Mouse (Mus musculus): ENCODE measurements around the gene Ppp4r2. TPM values are rescaled to one million over a fixed set of nuclear protein-coding genes. Genes with fewer than 3 reads are reported as not detected.

Gene Ppp4r2
- polyA plus RNA-seq, 1 experiment from 2014 or later = 8.7 TPM

DNA sequence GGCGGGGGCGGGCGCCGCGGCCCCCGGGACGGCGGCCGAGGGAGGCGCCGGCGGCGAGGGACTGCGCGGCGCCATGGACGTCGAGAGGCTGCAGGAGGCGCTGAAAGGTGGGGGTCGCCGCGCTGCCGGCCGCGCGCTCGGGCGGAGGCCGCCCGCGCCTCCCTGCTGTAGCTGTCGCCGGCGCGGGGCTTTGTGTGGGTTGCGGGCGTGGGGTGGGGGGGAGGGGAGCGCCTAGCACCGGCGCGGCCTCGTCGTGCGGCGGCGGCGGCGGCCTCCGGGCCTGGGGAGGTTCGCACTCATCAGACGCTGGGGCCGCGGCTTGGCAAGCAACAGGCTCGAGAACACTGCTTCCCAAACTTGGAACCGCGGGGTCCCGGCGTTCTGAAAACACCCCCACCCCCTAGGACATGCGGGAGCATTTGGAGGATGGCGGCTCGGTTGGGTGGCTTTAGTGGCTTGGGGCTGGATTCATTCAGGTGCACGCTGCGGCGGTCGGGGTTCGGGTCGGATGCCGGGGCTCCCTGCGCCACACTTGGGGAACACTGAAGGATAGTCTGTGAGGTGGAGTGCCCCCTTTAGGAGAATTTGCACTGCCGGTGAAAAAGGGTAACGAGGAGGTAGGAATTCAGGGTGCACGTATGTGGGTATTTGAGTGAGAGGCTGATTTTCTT, 524 bp downstream of the Ppp4r2 start:
- Histone ChIP-seq H3K4me3 (ENCODE audit: low read depth, low read length) (peak overlapping the region; percentile 58), H3K9me3 (ENCODE audit: control insufficient read depth, low read length) (no peaks in the 10 kb centered on the region), H3K4me1 (replicated peaks; ENCODE audit: control insufficient read depth, insufficient read depth) (no peaks in the 10 kb centered on the region), H3K36me3 (ENCODE audit: control insufficient read depth, insufficient read depth, low read length) (peaks cover 10% of the 10 kb centered on the region; the same call in 1 of the 2 replicates), H3K27me3 (ENCODE audit: control insufficient read depth, insufficient read depth, low read length) (no peaks in the 10 kb centered on the region), H3K4me2 (replicated peaks; ENCODE audit: low read depth) (peak overlapping the region; percentile 45), H3K27ac (replicated peaks) (peak overlapping the region; percentile 89), H3K9ac (ENCODE audit: low read length) (peak overlapping the region; percentile 80)
- peak; percentile 73 for DNase-seq (ENCODE audit: low spot score)
- TF ChIP-seq CTCF (IDR thresholded peaks at IDR 0.05; ENCODE audit: low read depth) (peak; percentile 65), EP300 (optimal IDR thresholded peaks at IDR 0.05) (no peak)
- peak; percentile 83 for ATAC-seq (ENCODE audit: low FRiP score, low TSS enrichment)
- under 1% methylated on average over 32 of the region's 72 CpGs for WGBS

DNA sequence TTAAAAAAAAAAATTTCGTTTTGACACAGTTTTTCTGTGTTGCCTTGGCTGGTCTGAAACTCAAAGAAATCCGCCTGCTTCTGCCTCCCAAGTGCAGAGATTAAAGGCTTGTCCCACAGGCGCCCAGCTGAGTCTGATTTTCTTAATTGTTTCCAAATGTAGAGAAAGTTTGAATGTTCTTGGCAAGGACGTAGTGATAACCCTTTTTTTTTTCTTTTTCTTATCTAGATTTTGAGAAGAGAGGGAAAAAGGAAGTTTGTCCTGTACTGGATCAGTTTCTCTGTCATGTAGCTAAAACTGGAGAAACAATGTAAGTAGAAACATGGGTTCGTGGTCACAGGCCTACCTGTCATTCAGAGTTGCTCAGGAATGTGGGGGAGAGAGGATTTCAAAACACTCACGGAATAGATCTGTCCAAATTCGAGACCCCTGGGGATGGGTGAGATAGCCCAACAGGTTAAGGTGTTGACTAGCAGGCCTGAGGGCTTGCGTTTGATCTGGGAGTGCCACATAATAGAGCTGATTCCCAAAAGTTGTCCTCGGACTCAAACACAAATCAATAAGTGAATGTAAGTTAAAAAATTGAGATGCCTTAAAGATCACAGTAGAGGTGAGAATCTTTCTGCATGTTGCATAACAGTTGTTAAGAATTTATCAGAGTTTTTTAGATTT, 1.2 kb downstream of the Ppp4r2 start:
- H3K9me3 ChIP-seq (ENCODE audit: control insufficient read depth, low read length) = no peaks in the 10 kb centered on the region
- peak overlapping the region; percentile 45 for H3K4me2 ChIP-seq (replicated peaks; ENCODE audit: low read depth)
- H3K27me3 ChIP-seq (ENCODE audit: control insufficient read depth, insufficient read depth, low read length) = no peaks in the 10 kb centered on the region
- DNase-seq (ENCODE audit: low spot score) = no peak
- TF ChIP-seq EP300 (optimal IDR thresholded peaks at IDR 0.05) (no peak), CTCF (IDR thresholded peaks at IDR 0.05; ENCODE audit: low read depth) (no peak)
- peak overlapping the region; percentile 80 for H3K9ac ChIP-seq (ENCODE audit: low read length)
- peak overlapping the region; percentile 58 for H3K4me3 ChIP-seq (ENCODE audit: low read depth, low read length)
- H3K4me1 ChIP-seq (replicated peaks; ENCODE audit: control insufficient read depth, insufficient read depth) = no peaks in the 10 kb centered on the region
- ATAC-seq (ENCODE audit: low FRiP score, low TSS enrichment) = no peak
- H3K36me3 ChIP-seq (ENCODE audit: control insufficient read depth, insufficient read depth, low read length) = peaks cover 10% of the 10 kb centered on the region; the same call in 1 of the 2 replicates
- H3K27ac ChIP-seq (replicated peaks) = no peak overlapping the region
- WGBS = 26% methylated on average over 9 of the region's 9 CpGs

GRCm38 (mm10) chr6:100845058-100845457, 11.6 kb downstream of the Ppp4r2 start:
- Histone ChIP-seq H3K4me1 (replicated peaks; ENCODE audit: control insufficient read depth, insufficient read depth) (no peaks in the 10 kb centered on the region), H3K27ac (replicated peaks) (no peak overlapping the region), H3K27me3 (ENCODE audit: control insufficient read depth, insufficient read depth, low read length) (no peaks in the 10 kb centered on the region), H3K4me2 (replicated peaks; ENCODE audit: low read depth) (no peak overlapping the region), H3K9ac (ENCODE audit: low read length) (no peak overlapping the region), H3K4me3 (ENCODE audit: low read depth, low read length) (no peak overlapping the region), H3K9me3 (ENCODE audit: control insufficient read depth, low read length) (no peaks in the 10 kb centered on the region), H3K36me3 (ENCODE audit: control insufficient read depth, insufficient read depth, low read length) (peaks cover 6% of the 10 kb centered on the region; the same call in 1 of the 2 replicates)
- TF ChIP-seq EP300 (optimal IDR thresholded peaks at IDR 0.05) (no peak), CTCF (IDR thresholded peaks at IDR 0.05; ENCODE audit: low read depth) (no peak)
- ATAC-seq (ENCODE audit: low FRiP score, low TSS enrichment) (no peak), DNase-seq (ENCODE audit: low spot score) (no peak)
- WGBS = 85% methylated on average over 4 of the region's 4 CpGs

DNA sequence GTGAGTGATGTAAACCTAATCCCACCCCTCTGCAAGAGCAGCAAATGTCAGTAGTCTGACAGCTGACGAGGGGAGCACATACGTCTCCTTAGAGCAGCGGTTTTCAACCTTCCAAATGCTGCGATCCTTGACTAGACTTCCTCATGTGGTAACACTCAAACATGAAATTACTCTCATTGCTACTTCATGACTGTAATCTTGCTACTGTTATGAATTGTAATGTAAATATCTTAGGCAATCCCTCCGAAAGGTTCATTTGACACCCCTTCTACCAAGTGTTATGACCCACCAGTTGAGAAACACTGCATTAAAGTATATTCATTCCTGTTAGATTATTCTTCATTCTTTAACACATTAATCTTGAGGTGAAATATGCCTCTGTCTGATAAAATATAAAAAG, 13.8 kb downstream of the Ppp4r2 start:
- H3K4me3 ChIP-seq (ENCODE audit: low read depth, low read length) = no peak overlapping the region
- WGBS = 76% methylated on average over 5 of the region's 5 CpGs
- TF ChIP-seq CTCF (IDR thresholded peaks at IDR 0.05; ENCODE audit: low read depth) = no peak
- TF ChIP-seq EP300 (optimal IDR thresholded peaks at IDR 0.05) = no peak

DNA sequence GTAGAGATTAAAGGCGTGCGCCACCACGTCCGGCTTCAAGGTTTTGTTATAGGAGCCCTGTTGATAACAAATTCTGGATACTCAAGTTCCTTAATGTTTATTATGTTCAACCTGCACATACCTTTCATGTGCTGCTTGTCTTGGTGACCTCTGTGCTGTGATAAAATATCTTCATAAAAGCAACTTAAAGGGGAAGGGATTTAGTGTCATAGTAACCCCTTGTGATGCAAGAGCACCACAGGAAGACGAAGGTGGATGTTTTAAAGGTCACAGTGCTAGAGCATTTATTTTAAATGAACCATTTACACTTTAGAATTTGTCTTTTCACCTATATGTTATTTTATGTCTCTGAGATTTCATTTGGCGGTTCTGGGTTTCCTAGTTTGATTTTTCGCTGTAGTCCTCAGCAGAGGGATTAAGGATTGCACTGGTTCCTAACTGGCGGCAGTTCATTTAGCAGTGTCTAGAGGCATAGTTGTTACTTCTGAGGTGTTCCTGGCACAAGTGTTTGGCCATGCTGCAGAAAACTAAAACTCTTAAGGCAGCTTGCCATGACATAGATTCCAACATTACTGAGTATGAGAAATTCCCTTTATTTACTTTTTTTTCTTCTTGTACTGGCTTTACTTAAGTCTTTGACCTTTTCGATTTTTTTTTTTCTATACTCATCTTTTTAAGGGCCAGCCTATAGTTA, 15.4 kb downstream of the Ppp4r2 start:
- no peaks in the 10 kb centered on the region for H3K36me3 ChIP-seq (ENCODE audit: control insufficient read depth, insufficient read depth, low read length)
- WGBS = 68% methylated on average over 9 of the region's 9 CpGs
- no peak overlapping the region for H3K9ac ChIP-seq (ENCODE audit: low read length)
- H3K4me2 ChIP-seq (replicated peaks; ENCODE audit: low read depth) = no peak overlapping the region
- no peak overlapping the region for H3K27ac ChIP-seq (replicated peaks)
- no peak overlapping the region for H3K4me3 ChIP-seq (ENCODE audit: low read depth, low read length)
- TF ChIP-seq CTCF (IDR thresholded peaks at IDR 0.05; ENCODE audit: low read depth) (no peak), EP300 (optimal IDR thresholded peaks at IDR 0.05) (no peak)
- no peaks in the 10 kb centered on the region for H3K4me1 ChIP-seq (replicated peaks; ENCODE audit: control insufficient read depth, insufficient read depth)
- ATAC-seq (ENCODE audit: low FRiP score, low TSS enrichment) = no peak
- no peaks in the 10 kb centered on the region for H3K27me3 ChIP-seq (ENCODE audit: control insufficient read depth, insufficient read depth, low read length)
- H3K9me3 ChIP-seq (ENCODE audit: control insufficient read depth, low read length) = no peaks in the 10 kb centered on the region
- DNase-seq (ENCODE audit: low spot score) = no peak

More for the DNA sequence above, 13.8 kb downstream of the Ppp4r2 start:
- Histone ChIP-seq H3K27ac (replicated peaks) (no peak overlapping the region), H3K4me1 (replicated peaks; ENCODE audit: control insufficient read depth, insufficient read depth) (no peaks in the 10 kb centered on the region), H3K9ac (ENCODE audit: low read length) (no peak overlapping the region), H3K9me3 (ENCODE audit: control insufficient read depth, low read length) (no peaks in the 10 kb centered on the region), H3K36me3 (ENCODE audit: control insufficient read depth, insufficient read depth, low read length) (peaks cover 2% of the 10 kb centered on the region; the same call in 1 of the 2 replicates), H3K4me2 (replicated peaks; ENCODE audit: low read depth) (no peak overlapping the region), H3K27me3 (ENCODE audit: control insufficient read depth, insufficient read depth, low read length) (no peaks in the 10 kb centered on the region)
- DNase-seq (ENCODE audit: low spot score) = no peak
- no peak for ATAC-seq (ENCODE audit: low FRiP score, low TSS enrichment)
